Mouse (Mus musculus) liver, embryonic 14.5 days (tissue): ENCODE measurements at regions not wholly inside any gene's neighbourhood (a gene's known extent, or its start where the extent isn't known, plus 50 kb on each side); places are given as distances from the start of the nearest gene placed in this dataset.

ENCODE experiments used
- CTCF ChIP-seq: IDR thresholded peaks from 2 replicates; pipeline ENCODE4 v1.5.1; 2016; ENCODE audit warnings: antibody characterized with exemption, low read depth, control low read depth
- EP300 ChIP-seq: IDR thresholded peaks from 2 replicates; pipeline ENCODE4 v1.6.1; 2016; ENCODE audit warnings: antibody characterized with exemption, low read depth

DNA sequence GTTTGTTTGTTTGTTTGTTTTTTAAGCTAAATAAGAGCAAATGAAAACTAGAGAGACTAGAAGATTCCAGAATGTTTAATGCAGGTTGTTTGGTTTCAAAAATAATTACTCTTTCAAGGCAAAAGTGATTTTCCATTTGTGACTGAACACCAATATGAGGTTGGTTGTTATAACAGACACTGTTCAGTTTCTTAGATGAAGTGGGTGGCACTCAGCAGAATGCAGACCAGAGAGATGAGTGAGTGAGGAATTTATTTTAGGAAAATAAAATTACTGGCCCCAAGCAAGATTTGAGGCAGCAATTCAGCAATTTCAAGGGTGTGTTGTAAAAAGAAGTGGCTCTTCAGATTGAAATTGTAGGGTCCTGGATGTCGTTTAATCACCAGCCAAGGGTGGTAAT is 171.4 kb upstream of the B430305J03Rik start:
- no peak for TF ChIP-seq CTCF
- no peak for TF ChIP-seq EP300
